Mouse (Mus musculus) frontal cortex, adult (tissue): ENCODE data around the gene 3110040N11Rik.

Source experiments
- ATAC-seq: cut with Nextera tagmentation; 2 replicates; pipeline ENCODE4 v1.9.2; 2017; ENCODE audit warnings: mild to moderate bottlenecking, moderate library complexity, mixed read lengths; ENCODE audit not compliant: low TSS enrichment

3110040N11Rik gene

DNA sequence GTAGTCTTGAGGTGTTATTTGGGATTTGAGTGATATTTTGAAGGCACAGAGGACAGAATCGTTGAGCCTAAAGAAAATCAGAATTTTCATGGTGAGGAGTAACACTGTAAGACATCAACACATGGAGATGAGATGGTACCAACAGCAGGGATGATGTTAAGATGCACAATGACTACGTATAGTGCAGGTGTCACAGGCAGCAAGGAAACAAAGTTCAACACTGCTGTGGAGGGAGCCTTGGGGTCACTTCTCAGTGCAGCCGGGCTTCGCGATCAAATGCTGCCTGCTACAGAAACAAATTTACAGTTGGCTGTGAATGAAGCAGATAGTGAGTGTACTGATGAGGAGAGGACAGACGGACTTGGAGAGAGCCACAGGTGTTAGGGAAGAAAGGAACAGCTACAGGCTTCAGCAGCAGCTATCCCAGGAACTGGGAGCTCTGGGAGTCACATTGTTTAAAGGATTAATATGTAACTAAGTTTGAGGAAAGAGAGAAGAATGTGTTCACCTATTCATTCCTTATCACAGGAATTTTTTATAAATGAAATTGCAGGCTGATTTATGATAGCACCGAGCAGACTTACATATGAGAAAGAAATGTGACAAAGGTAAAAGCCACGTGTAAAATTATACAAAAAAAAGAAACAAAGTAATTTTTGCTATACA is 50.4 kb downstream of the 3110040N11Rik start:
- no peak for ATAC-seq

DNA sequence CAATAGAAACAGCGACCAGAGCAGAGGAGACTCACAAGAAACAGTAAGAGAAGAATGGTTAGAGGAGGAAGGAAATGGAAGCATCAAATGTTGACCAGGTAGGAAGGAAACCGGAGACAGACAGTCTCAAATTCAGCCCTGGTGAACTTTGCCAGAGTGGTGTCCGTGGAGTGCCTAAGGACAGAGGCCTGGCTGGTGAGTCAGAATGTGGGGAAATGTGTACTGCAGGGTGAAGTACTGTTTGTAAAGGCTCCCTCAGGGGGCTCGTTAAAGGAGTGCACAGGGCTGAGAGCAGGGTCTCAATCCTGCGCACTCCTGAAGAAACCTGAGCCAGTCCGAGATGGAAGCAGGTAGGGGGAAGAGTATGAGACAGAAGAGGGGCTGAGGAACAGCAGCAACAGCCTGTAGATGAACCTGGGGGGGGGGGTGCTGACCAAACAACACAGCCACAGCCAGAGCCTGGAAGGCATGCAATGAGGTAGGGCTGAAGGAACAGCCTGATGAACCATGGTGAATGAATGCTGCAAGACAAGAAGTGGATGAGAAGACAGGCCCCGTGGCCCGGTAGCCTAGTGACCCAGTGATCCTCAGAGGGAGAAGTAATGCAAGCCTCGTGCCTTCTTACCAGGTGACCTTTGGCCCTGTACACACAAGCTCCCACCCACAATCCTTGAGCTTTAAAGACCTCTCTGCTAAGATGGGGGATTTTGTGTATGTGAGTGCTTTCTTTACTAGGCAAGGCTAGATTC is 53.8 kb downstream of the 3110040N11Rik start:
- no peak for ATAC-seq

DNA sequence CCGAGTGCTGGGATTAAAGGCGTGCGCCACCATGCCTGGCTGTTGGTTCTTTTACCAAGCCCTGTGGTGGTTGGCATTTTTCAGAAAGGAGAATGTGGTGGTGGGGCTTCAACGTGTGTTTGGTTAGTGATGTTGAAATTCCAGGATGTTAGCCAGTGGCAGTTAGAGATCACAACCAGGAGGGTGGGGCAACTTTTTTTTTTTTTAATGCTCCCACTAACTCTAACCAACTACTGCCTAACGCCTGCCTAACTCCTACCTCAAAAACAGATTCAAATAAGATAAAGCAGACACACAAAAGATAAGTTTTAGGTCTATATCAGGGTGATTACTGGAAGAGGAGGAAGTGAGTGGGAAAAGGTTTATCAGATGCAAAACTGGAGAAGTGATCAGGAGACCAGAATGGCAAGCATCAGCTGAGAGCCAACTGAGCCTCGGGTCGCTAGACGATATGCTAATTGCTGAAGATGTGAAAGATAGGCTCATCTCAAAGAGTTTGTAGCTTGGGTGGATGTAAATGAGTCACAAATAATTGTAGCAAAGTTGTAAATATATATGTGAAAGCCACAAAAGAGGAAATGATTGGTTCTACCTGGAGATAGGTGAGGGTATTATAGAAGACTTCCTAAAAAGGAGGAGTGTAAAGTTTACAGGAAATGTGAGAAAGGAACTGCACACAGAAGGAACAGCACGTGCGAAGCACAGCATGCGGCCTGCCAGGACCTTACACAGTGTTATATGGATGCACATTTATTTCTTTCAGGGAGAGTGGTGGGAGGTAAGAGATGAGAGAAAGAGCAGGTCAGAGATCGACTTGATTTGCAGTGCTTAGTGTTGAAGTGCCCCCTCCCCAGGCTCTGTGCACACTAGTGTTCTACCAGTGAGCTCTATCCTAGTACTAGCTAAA is 56.8 kb downstream of the 3110040N11Rik start:
- no peak for ATAC-seq
